Mouse (Mus musculus): ENCODE measurements around the gene Tmcc3.
A peak's percentile ranks its signal among the peaks of the same experiment; 100 is the strongest.

Tmcc3 gene

GRCm38 (mm10) chr10:94332358-94333137 is 20.8 kb downstream of the Tmcc3 start:
- DNase-seq (ENCODE audit: low read depth, low spot score): peak; percentile 68

GRCm38 (mm10) chr10:94333328-94333727 is 21.6 kb downstream of the Tmcc3 start:
- DNase-seq (ENCODE audit: low read depth, low spot score): no peak

- DNase-seq (ENCODE audit: low read depth, low spot score): no peak
Measured at GRCm38 (mm10) chr10:94335047-94335446, 23.3 kb downstream of the Tmcc3 start.

GRCm38 (mm10) chr10:94336071-94336470 is 24.3 kb downstream of the Tmcc3 start:
- DNase-seq (ENCODE audit: low read depth, low spot score): no peak

- DNase-seq (ENCODE audit: low read depth, low spot score): no peak
Measured at GRCm38 (mm10) chr10:94341501-94341900, 29.8 kb downstream of the Tmcc3 start.

- DNase-seq (ENCODE audit: low read depth, low spot score): no peak
Measured at GRCm38 (mm10) chr10:94342256-94342655, 30.5 kb downstream of the Tmcc3 start.

- no peak for DNase-seq (ENCODE audit: low read depth, low spot score)
Measured at GRCm38 (mm10) chr10:94343581-94343980, 31.8 kb downstream of the Tmcc3 start.

- DNase-seq (ENCODE audit: low read depth, low spot score): no peak
Measured at GRCm38 (mm10) chr10:94344631-94345417, 33.1 kb downstream of the Tmcc3 start.

GRCm38 (mm10) chr10:94345509-94346252 is 33.9 kb downstream of the Tmcc3 start:
- DNase-seq (ENCODE audit: low read depth, low spot score): no peak

GRCm38 (mm10) chr10:94346596-94346995 is 34.8 kb downstream of the Tmcc3 start:
- DNase-seq (ENCODE audit: low read depth, low spot score): no peak

GRCm38 (mm10) chr10:94347296-94347695 is 35.5 kb downstream of the Tmcc3 start:
- DNase-seq (ENCODE audit: low read depth, low spot score): no peak

GRCm38 (mm10) chr10:94347959-94348358 is 36.2 kb downstream of the Tmcc3 start:
- DNase-seq (ENCODE audit: low read depth, low spot score): no peak

GRCm38 (mm10) chr10:94350207-94350606 is 38.5 kb downstream of the Tmcc3 start:
- DNase-seq (ENCODE audit: low read depth, low spot score): no peak

- DNase-seq (ENCODE audit: low read depth, low spot score): no peak
Measured at GRCm38 (mm10) chr10:94350896-94351661, 39.3 kb downstream of the Tmcc3 start.

GRCm38 (mm10) chr10:94352172-94352876 is 40.6 kb downstream of the Tmcc3 start:
- DNase-seq (ENCODE audit: low read depth, low spot score): no peak

- DNase-seq (ENCODE audit: low read depth, low spot score): no peak
Measured at GRCm38 (mm10) chr10:94352877-94353853, 41.4 kb downstream of the Tmcc3 start.

GRCm38 (mm10) chr10:94354005-94354404 is 42.3 kb downstream of the Tmcc3 start:
- DNase-seq (ENCODE audit: low read depth, low spot score): no peak

- no peak for DNase-seq (ENCODE audit: low read depth, low spot score)
Measured at GRCm38 (mm10) chr10:94354427-94354826, 42.7 kb downstream of the Tmcc3 start.

- no peak for DNase-seq (ENCODE audit: low read depth, low spot score)
Measured at GRCm38 (mm10) chr10:94356504-94357169, 44.9 kb downstream of the Tmcc3 start.
